Mouse (Mus musculus) spleen, adult 2 months (tissue): Measurements from ENCODE around the gene Slc9a4.

ENCODE experiments used
- CTCF ChIP-seq: fragments of 200-500 bp; IDR thresholded peaks from 2 replicates; pipeline ENCODE4 v1.5.1; 2011; ENCODE audit warnings: mild to moderate bottlenecking, inconsistent platforms; ENCODE audit not compliant: insufficient read depth, insufficient read length, insufficient replicate concordance; ENCODE audit errors: extremely low read depth
- POLR2A ChIP-seq: fragments of 200-500 bp; IDR thresholded peaks from 2 replicates; pipeline ENCODE4 v1.6.1; 2011; ENCODE audit warnings: low read depth, low read length, inconsistent platforms

DNA sequence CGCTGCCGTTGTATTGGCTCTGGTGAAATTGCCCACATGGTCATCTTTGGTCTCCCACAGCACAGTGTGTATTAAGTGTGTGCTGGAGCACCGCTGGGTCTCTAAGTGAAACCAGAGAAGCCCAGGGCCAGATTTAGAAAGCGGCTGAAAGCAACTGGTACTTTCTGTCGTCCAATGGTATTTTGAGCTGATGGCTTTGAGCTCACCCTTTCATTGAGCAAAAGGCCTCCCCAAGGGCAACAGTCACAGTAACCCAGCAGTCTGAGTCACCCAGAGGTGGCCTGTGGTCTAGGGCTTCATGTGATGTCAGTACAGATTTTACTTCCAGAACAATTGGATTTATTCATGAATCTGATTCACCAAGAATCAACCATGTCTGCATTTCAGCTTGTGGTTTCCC lies 6.9 kb downstream of the Slc9a4 start:
- TF ChIP-seq POLR2A (no peak), CTCF (no peak)
